13 mouse cellular contexts compared by ENCODE assay signal in the genomic region with DNA sequence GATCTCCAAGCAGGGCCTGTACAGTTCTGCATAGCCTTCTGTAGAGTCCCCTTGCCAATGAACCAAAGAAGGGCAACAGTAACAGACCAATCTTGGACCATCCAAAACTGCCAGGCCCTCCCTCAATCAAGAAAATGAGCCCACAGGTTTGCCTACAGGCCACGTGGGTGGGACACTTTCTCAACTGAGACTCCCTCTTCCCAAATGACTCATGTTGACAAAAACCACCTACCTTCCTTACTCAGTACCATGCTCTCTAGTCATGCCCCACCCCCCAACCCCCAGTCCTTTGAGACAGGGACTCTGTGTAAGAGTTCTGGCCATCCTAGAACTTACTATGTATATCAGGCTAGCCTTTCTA. TPM values are rescaled to one million over a fixed set of nuclear protein-coding genes. Genes with fewer than 3 reads are reported as not detected.
DNase-seq lines count a peak whose midpoint lies in the region; ATAC-seq and TF ChIP-seq lines count a peak whose summit lies in the region.
"Had no signal": no experiment of that assay in that cellular context is flagged by ENCODE, and none has a peak within 500 bp of the region (broad histone marks: within the 10 kb centered on the region; RNA-seq: fewer than 3 reads in every experiment).

No protein-coding gene starts in this region.

- no peak overlapping the region for H3ac ChIP-seq in C2C12 (ENCODE audit: control insufficient read depth, insufficient read length, low read depth)

- H3K9me3 ChIP-seq in heart, embryonic 12.5 days (replicated peaks), result no peaks in the 10 kb centered on the region
- H3K9me3 ChIP-seq in liver, embryonic 15.5 days (replicated peaks), result no peaks in the 10 kb centered on the region
- no peaks in the 10 kb centered on the region for H3K9me3 ChIP-seq in forebrain, embryonic 11.5 days (ENCODE audit: control insufficient read depth, low read length)

- no peak for TF ChIP-seq CTCF in C2C12 (IDR thresholded peaks at IDR 0.05; ENCODE audit: control insufficient read depth, insufficient read depth, insufficient read length)

- no peak overlapping the region for H3K9ac ChIP-seq in heart, embryonic 12.5 days
- no peak overlapping the region for H3K9ac ChIP-seq in liver, embryonic 15.5 days
- H3K9ac ChIP-seq in forebrain, embryonic 11.5 days (ENCODE audit: low read length), result no peak overlapping the region

- peak overlapping the region; percentile 35; the same call in 1 of the 2 replicates for H3K4me2 ChIP-seq in heart, embryonic 12.5 days
- H3K4me2 ChIP-seq in liver, embryonic 15.5 days, result peak overlapping the region; percentile 31
- H3K4me2 ChIP-seq in forebrain, embryonic 11.5 days (ENCODE audit: low read depth, low read length, severe bottlenecking), result no peak overlapping the region

- no peaks in the 10 kb centered on the region for H3K27me3 ChIP-seq in heart, embryonic 12.5 days (replicated peaks)
- no peaks in the 10 kb centered on the region for H3K27me3 ChIP-seq in C2C12 (ENCODE audit: control insufficient read depth, insufficient read depth, insufficient read length)
- no peaks in the 10 kb centered on the region for H3K27me3 ChIP-seq in liver, embryonic 15.5 days
- H3K27me3 ChIP-seq in forebrain, embryonic 11.5 days (ENCODE audit: control insufficient read depth, insufficient read depth, low read length), result no peaks in the 10 kb centered on the region

- WGBS in heart, embryonic 12.5 days, result 52% methylated on average over 1 of the region's 1 CpGs
- WGBS in liver, embryonic 15.5 days (ENCODE audit: insufficient replicate concordance), result 11% methylated on average over 1 of the region's 1 CpGs
- WGBS in forebrain, embryonic 11.5 days, result 80% methylated on average over 1 of the region's 1 CpGs

- H3K79me3 ChIP-seq in C2C12 (ENCODE audit: low read depth), result peaks cover 84% of the 10 kb centered on the region

- peaks cover 45% of the 10 kb centered on the region for H3K4me1 ChIP-seq in heart, embryonic 12.5 days (replicated peaks)
- H3K4me1 ChIP-seq in liver, embryonic 15.5 days (replicated peaks), result peaks cover 46% of the 10 kb centered on the region
- H3K4me1 ChIP-seq in forebrain, embryonic 11.5 days (replicated peaks; ENCODE audit: control insufficient read depth, insufficient read depth, low read length), result no peaks in the 10 kb centered on the region

- H3K4me3 ChIP-seq in heart, embryonic 12.5 days, result no peak overlapping the region
- no peak overlapping the region for H3K4me3 ChIP-seq in C2C12 (ENCODE audit: insufficient read depth, poor library complexity, severe bottlenecking)
- no peak overlapping the region for H3K4me3 ChIP-seq in liver, embryonic 15.5 days (replicated peaks)
- H3K4me3 ChIP-seq in forebrain, embryonic 11.5 days (ENCODE audit: low read depth, low read length), result no peak overlapping the region

- H3K27ac ChIP-seq in heart, embryonic 12.5 days (ENCODE audit: poor library complexity, severe bottlenecking), result no peak overlapping the region
- H3K27ac ChIP-seq in liver, embryonic 15.5 days (replicated peaks), result peak overlapping the region; percentile 51; the same call in 1 of the 2 replicates
- no peak overlapping the region for H3K27ac ChIP-seq in forebrain, embryonic 11.5 days (ENCODE audit: low read depth, low read length)

- DNase-seq in heart, adult 11 months, result no peak
- DNase-seq in adrenal gland, postnatal 25 days, result no peak
- no peak for DNase-seq in forebrain, embryonic 11.5 days (ENCODE audit: low spot score)
- no peak for DNase-seq in embryo, embryonic 9.5 days (ENCODE audit: extremely low spot score)
- DNase-seq: cerebellum, postnatal 25 days; gastrocnemius, postnatal 25 days; kidney, adult 18-20 months; lung, postnatal 14 days; thymus, postnatal 25 days had no signal

- ATAC-seq in heart, embryonic 12.5 days (ENCODE audit: insufficient number of reproducible peaks, low FRiP score), result peak; percentile 33; the same call in 1 of the 2 replicates
- ATAC-seq in activated CD4-positive, CD25-positive, alpha-beta regulatory T cell, adult 4 months, result peak; percentile 41
- no peak for ATAC-seq in liver, embryonic 15.5 days (ENCODE audit: insufficient read depth)
- no peak for ATAC-seq in forebrain, embryonic 11.5 days (replicated peaks; ENCODE audit: low FRiP score)

- no peaks in the 10 kb centered on the region; the same call in 1 of the 2 replicates for H3K36me3 ChIP-seq in heart, embryonic 12.5 days
- H3K36me3 ChIP-seq in C2C12 (ENCODE audit: control insufficient read depth, insufficient read depth), result no peaks in the 10 kb centered on the region
- H3K36me3 ChIP-seq in liver, embryonic 15.5 days (replicated peaks), result no peaks in the 10 kb centered on the region
- no peaks in the 10 kb centered on the region for H3K36me3 ChIP-seq in forebrain, embryonic 11.5 days (ENCODE audit: control insufficient read depth, insufficient read depth, low read length)

- H3K79me2 ChIP-seq in C2C12 (ENCODE audit: control insufficient read depth, insufficient read depth), result peaks cover 99% of the 10 kb centered on the region

TF ChIP-seq in C2C12, 6 proteins besides CTCF, POLR2A, EP300 and RAD21:
- TF ChIP-seq CEBPB (IDR thresholded peaks at IDR 0.05; ENCODE audit: low read depth) (no peak), MAX (IDR thresholded peaks at IDR 0.05) (peak; percentile 9), MYOG (IDR thresholded peaks at IDR 0.05; ENCODE audit: control insufficient read depth, extremely low read depth, insufficient read length) (no peak), USF1 (IDR thresholded peaks at IDR 0.05; ENCODE audit: low read depth) (peak; percentile 72), MYOD1 (IDR thresholded peaks at IDR 0.05; ENCODE audit: control insufficient read depth, insufficient read length, low read depth) (no peak), FOSL1 (IDR thresholded peaks at IDR 0.05; ENCODE audit: insufficient read depth, low read length, poor library complexity, severe bottlenecking) (no peak)

RNA-seq across cellular contexts. Expression of a gene that starts 18.2 kb away (rescaled TPM):
- polyA plus RNA-seq in heart, embryonic 12.5 days (2016; fragmentation: Nextera tagmentation; extraction: Ambion mirVana), result 46.2 and 50.8 TPM in 2 replicates
- 56.7 TPM for polyA plus RNA-seq in C2C12 (2012; fragmentation: generic; extraction: Trizol)
- 10 to 100 TPM; 10.1 to 12.0 TPM for polyA plus RNA-seq in activated CD4-positive, CD25-positive, alpha-beta regulatory T cell, adult 4 months (2017; shearing (Covaris generic))
- 27.0 and 29.3 TPM in 2 replicates for polyA plus RNA-seq in liver, embryonic 15.5 days (2015; fragmentation: Nextera tagmentation; extraction: Ambion mirVana)
- 81.8 and 83.5 TPM in 2 replicates for total RNA-seq in adrenal gland, postnatal 25 days (2021)
- polyA plus RNA-seq in forebrain, embryonic 11.5 days (2014; fragmentation: Nextera tagmentation; extraction: Ambion mirVana), result 44.5 and 45.1 TPM in 2 replicates

Comparison
In these comparisons a context has a peak if more than half of its experiments do, and no peak if none do; other contexts are left out.
1. ATAC-seq: peak in heart, embryonic 12.5 days (single experiment) and activated CD4-positive, CD25-positive, alpha-beta regulatory T cell, adult 4 months (single experiment); none in liver, embryonic 15.5 days (single experiment) and forebrain, embryonic 11.5 days (single experiment).